Mouse (Mus musculus) liver, adult 2 months (tissue): Measurements from ENCODE around the gene Klrb1b. TPM values are rescaled to one million over a fixed set of nuclear protein-coding genes. Genes with fewer than 3 reads are reported as not detected.
"Not testable (repeated sequence)": the region's sequence is repeated elsewhere in the genome, so short reads cannot be mapped to it uniquely, and the experiment has no call there.

Experiments used
- DNase-seq: peaks from one replicate; pipeline ENCODE4 v3.0.0-alpha.2; 2011; ENCODE audit warnings: low read depth, low spot score; ENCODE audit errors: extremely low read depth
- H3K27ac ChIP-seq: fragments of 200-500 bp; replicated peaks from 2 replicates; pipeline ENCODE4 v1.5.1; 2012; ENCODE audit warnings: low read depth, mild to moderate bottlenecking, control low read depth, inconsistent platforms, low read length; ENCODE audit not compliant: insufficient read depth
- H3K27me3 ChIP-seq: fragments of 200-500 bp; 2 replicates; pipeline ENCODE4 v1.6.1; 2012; ENCODE audit warnings: mild to moderate bottlenecking, moderate library complexity, low read length, inconsistent platforms; ENCODE audit not compliant: control insufficient read depth, insufficient read depth
- H3K36me3 ChIP-seq: fragments of 200-500 bp; 2 replicates; pipeline ENCODE4 v1.6.1; 2012; ENCODE audit warnings: low read length, inconsistent platforms; ENCODE audit not compliant: control insufficient read depth, insufficient read depth
- H3K4me1 ChIP-seq: fragments of 200-500 bp; 2 replicates; pipeline ENCODE4 v1.6.1; 2011; ENCODE audit warnings: low read length; ENCODE audit not compliant: control insufficient read depth, insufficient read depth
- H3K4me3 ChIP-seq: fragments of 200-500 bp; 2 replicates; pipeline ENCODE4 v1.5.1; 2011; ENCODE audit warnings: low read depth, mild to moderate bottlenecking, control low read depth, low read length, moderate library complexity; ENCODE audit not compliant: insufficient read depth
- H3K79me2 ChIP-seq: fragments of 200-500 bp; 2 replicates; pipeline ENCODE4 v1.6.1; 2012; ENCODE audit warnings: inconsistent platforms, mild to moderate bottlenecking, low read length, moderate library complexity; ENCODE audit not compliant: control insufficient read depth, insufficient read depth
- H3K9ac ChIP-seq: fragments of 200-500 bp; 2 replicates; pipeline ENCODE4 v1.6.1; 2012; ENCODE audit warnings: low read depth, mild to moderate bottlenecking, control low read depth, inconsistent platforms, low read length
- CTCF ChIP-seq: fragments of 200-500 bp; IDR thresholded peaks from 2 replicates; pipeline ENCODE4 v1.5.1; 2011; ENCODE audit warnings: low read depth, low read length, control low read depth
- POLR2A ChIP-seq: fragments of 200-500 bp; IDR thresholded peaks from 2 replicates; pipeline ENCODE4 v1.6.1; 2011; ENCODE audit warnings: low read length, control low read depth; ENCODE audit not compliant: insufficient read depth; ENCODE audit errors: extremely low read depth
- WGBS: fragments of 180-500 bp; shearing (Covaris S2); methylation state at CpG from one replicate; pipeline ENCODE4 v1.1.7; 2018; 5-methylcytosine and 5-hydroxymethylcytosine counted together
- polyA plus RNA-seq: library from polyadenylated mRNA; depleted of rRNA; stranded (reverse); fragments of >200 nt; gene quantifications from 2 replicates; pipeline ENCODE4 v1.2.3, GENCODE M21; 2012
- total RNA-seq: library from RNA; depleted of rRNA; stranded (reverse); fragments of >200 nt; gene quantifications from 2 replicates; pipeline ENCODE4 v1.2.3, GENCODE M21; 2014

Klrb1b gene
- total and polyA plus RNA-seq, 2 experiments, result 0.09 TPM; not detected in 1

DNA sequence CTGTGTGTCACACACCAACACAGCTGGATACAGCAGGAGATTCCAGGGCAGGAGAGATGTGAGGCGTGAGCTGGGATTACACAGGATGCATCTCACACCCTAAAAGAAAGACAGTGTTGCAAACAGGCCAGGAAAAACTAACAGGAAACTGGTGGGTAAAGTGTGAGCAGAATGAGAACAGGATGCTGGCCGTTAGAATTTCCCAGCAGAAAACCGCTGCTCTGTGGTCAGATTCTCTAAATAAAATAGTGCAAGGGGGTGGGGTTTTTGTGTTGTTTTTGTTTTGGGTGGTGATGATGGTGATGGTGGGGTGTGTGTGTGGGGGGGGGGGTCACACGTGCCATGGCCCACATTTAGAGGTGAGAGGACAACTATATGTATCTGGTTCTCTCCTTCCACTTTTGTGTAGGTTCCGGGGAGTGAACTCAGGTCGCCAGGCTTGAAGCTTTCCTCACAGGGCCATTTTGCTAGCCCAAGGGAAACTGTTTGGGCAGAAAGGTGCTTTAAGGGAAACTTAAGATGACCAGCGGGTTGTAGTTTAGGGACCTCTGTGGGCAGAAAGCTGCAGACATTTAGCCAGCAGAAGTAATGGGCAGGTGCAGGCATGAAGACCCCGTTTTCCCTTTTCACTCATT lies 29.7 kb downstream of the Klrb1b start:
- Histone ChIP-seq H3K4me1 (peaks cover 2% of the 10 kb centered on the region; the same call in 1 of the 2 replicates), H3K9ac (no peak overlapping the region), H3K36me3 (no peaks in the 10 kb centered on the region), H3K4me3 (no peak overlapping the region), H3K27ac (no peak overlapping the region), H3K27me3 (0 out of 2 replicates have a peak, but pooled peaks cover 2% of the 10 kb centered on the region), H3K79me2 (no peaks in the 10 kb centered on the region)
- TF ChIP-seq POLR2A (no peak), CTCF (no peak)
- DNase-seq, result no peak
- WGBS, result 75% methylated on average over 8 of the region's 8 CpGs

DNA sequence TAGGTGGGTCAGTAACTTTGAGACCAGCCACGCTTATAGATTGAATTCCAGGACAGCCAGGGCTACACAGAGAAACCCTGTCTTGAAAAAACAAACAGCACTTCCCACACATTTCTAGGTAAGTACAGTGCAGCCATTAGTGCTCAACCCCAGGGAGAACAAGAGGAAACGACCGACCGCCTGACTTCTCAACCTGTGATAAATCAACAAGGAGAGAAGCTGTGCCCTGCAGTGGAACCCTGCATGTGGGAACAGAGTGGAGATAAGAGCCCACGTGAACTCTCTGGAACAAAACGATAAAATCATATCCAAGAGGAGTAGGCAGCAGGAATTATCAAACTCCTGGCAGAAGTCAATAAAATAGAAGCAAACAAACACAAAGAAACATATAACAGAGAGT lies 32.4 kb downstream of the Klrb1b start:
- H3K36me3 ChIP-seq, result no peaks in the 10 kb centered on the region
- whole genome bisulfite sequencing, result 33% methylated on average over 6 of the region's 6 CpGs
- H3K79me2 ChIP-seq, result no peaks in the 10 kb centered on the region
- H3K27me3 ChIP-seq, result 0 out of 2 replicates have a peak, but pooled peaks cover 2% of the 10 kb centered on the region
- H3K9ac ChIP-seq, result no peak overlapping the region
- H3K27ac ChIP-seq, result no peak overlapping the region
- H3K4me3 ChIP-seq, result no peak overlapping the region
- DNase-seq, result peak; percentile 20
- peaks cover 2% of the 10 kb centered on the region; the same call in 1 of the 2 replicates for H3K4me1 ChIP-seq
- TF ChIP-seq CTCF, result no peak
- no peak for TF ChIP-seq POLR2A

- H3K4me1 ChIP-seq, result not testable (repeated sequence)
- 91% methylated on average over 4 of the region's 4 CpGs for WGBS
Observed at GRCm38 (mm10) chr6:128790491-128790994, 35.6 kb downstream of the Klrb1b start.

DNA sequence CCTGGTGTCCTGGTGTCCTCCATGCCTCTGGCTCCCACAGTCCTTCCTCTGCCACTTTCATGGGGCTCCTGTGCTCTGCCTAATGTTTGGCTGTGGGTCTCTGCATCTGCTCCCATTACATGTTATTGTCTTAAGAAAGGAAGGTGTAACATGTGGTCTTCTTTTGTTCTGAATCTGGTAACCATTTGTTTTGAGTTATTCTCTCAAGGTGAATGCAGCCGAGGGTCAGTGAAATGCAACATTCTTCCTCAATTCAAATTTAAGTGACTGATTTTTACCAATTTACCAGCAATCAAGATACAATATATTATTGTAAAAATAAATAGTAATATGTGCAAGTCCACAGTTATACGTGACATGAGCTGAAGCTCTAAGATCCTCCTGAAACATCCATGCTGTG lies 37.0 kb downstream of the Klrb1b start, which contains the start of gene Klrb1c:
Gene Klrb1c (minus strand): TSS at position 101 of the 400 bp plus-strand sequence.
- H3K79me2 ChIP-seq, result no peaks in the 10 kb centered on the region
- no peak for TF ChIP-seq CTCF
- no peak for TF ChIP-seq POLR2A
- H3K4me1 ChIP-seq, result no peaks in the 10 kb centered on the region
- no peaks in the 10 kb centered on the region for H3K36me3 ChIP-seq
- no peak for DNase-seq
- H3K27ac ChIP-seq, result no peak within 1 kb of the TSS
- no peak within 1 kb of the TSS for H3K4me3 ChIP-seq
- H3K27me3 ChIP-seq, result 0 out of 2 replicates have a peak, but pooled peaks cover 2% of the 10 kb centered on the region
- WGBS, result 97% methylated on average over 2 of the region's 2 CpGs
- no peak within 1 kb of the TSS for H3K9ac ChIP-seq

More at GRCm38 (mm10) chr6:128790491-128790994, 35.6 kb downstream of the Klrb1b start:
- not testable (repeated sequence) for H3K4me3 ChIP-seq, H3K36me3 ChIP-seq, H3K27me3 ChIP-seq, H3K9ac ChIP-seq, DNase-seq, H3K79me2 ChIP-seq, H3K27ac ChIP-seq

- 0 out of 2 replicates have a peak, but pooled peaks cover 2% of the 10 kb centered on the region for H3K27me3 ChIP-seq
- no peak overlapping the region for H3K27ac ChIP-seq
- H3K9ac ChIP-seq, result no peak overlapping the region
- H3K36me3 ChIP-seq, result no peaks in the 10 kb centered on the region
- 88% methylated on average over 1 of the region's 1 CpGs for WGBS
- no peaks in the 10 kb centered on the region for H3K4me1 ChIP-seq
- TF ChIP-seq CTCF, result no peak
- TF ChIP-seq POLR2A, result no peak
- DNase-seq, result no peak
- no peak overlapping the region for H3K4me3 ChIP-seq
- no peaks in the 10 kb centered on the region for H3K79me2 ChIP-seq
Observed at GRCm38 (mm10) chr6:128788517-128788916, 37.6 kb downstream of the Klrb1b start.

DNA sequence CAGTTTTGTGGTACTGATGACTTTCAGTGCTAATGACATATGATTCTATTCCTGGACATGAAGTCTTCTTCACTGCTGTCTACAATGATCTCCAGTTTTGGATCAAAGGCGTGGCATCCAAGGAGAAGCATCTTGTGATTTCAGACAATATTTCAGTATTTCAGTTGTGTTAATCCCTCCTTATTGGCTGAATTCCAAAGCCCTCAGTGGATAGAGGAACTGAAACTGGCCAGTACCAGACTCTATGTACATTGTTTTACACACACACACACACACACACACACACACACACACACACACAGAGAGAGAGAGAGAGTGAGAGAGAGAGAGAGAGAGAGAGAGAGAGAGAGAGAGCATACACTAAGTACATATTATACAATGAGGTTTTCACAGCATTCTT lies 39.7 kb downstream of the Klrb1b start:
- H3K4me3 ChIP-seq, H3K36me3 ChIP-seq, DNase-seq, H3K9ac ChIP-seq, H3K79me2 ChIP-seq, H3K4me1 ChIP-seq, H3K27ac ChIP-seq, H3K27me3 ChIP-seq: not testable (repeated sequence)
- 89% methylated on average over 1 of the region's 1 CpGs for WGBS
